Mouse (Mus musculus) layer of hippocampus, postnatal 36 days (tissue): Measurements from ENCODE around the gene Gm20708. TPM values are rescaled to one million over a fixed set of nuclear protein-coding genes. Genes with fewer than 3 reads are reported as not detected.
A peak's percentile ranks its signal among the peaks of the same experiment; 100 is the strongest.

ENCODE experiments used
- DNase-seq, 2 experiments: peaks; one replicate each; pipeline ENCODE4 v3.0.0; 2022
- total RNA-seq, 2 experiments: library from RNA; stranded (reverse); gene quantifications; 2 replicates each; pipeline ENCODE4 v1.2.3; 2021

The Gm20708 gene
- total RNA-seq, result 1 to 10 TPM; 1.5 to 1.7 TPM

DNA sequence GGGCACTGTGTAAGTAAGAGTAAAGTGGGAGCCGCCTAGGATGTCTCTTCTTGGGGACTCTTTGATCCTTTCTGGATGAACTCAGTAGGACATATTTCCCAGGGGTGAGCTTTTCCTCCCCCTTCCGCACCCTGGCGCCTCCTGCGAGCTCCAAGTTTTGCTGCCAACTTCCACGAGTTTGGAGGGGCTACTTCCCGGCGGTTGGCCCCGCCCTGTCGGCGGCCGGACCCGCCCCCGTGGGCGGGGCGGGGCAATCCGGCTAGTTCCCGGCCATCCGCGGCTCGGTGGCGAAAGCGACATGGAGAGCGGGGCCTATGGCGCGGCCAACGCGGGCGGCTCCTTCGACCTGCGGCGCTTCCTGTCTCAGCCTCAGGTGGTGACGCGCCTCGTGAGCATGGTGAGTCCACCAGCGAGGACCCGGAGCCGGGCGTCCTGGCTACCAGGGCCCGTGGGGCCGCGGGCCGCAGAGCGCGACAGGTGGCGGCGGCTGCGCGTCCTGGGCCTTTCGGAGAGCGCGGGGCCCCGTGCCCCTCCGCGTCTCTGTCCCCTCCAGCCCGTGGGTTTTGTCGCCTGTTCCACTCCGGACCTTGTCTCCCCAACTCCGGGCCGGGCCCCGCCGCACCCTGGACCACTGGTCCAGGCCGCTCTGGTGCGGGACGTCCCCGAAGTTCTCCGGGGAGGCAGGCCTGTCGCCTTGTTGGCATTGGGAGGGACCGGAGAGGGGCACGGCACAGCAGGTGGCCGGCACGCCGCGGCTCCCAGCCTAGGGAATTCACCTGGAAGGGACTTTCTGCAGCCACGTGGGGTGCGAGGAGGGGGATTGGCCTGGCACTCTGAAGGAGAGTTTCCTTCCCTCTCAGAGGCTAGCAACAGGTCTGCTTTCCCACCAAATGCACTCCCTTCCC lies at the start of gene Gm20708, which contains the start of gene Syngr2:
TSS of gene Gm20708 (plus strand) at position 262 of the 905 bp plus-strand sequence.
TSS of gene Syngr2 (plus strand) at position 262 of the 905 bp plus-strand sequence.
- peak; percentile 48 to 64 for DNase-seq

DNA sequence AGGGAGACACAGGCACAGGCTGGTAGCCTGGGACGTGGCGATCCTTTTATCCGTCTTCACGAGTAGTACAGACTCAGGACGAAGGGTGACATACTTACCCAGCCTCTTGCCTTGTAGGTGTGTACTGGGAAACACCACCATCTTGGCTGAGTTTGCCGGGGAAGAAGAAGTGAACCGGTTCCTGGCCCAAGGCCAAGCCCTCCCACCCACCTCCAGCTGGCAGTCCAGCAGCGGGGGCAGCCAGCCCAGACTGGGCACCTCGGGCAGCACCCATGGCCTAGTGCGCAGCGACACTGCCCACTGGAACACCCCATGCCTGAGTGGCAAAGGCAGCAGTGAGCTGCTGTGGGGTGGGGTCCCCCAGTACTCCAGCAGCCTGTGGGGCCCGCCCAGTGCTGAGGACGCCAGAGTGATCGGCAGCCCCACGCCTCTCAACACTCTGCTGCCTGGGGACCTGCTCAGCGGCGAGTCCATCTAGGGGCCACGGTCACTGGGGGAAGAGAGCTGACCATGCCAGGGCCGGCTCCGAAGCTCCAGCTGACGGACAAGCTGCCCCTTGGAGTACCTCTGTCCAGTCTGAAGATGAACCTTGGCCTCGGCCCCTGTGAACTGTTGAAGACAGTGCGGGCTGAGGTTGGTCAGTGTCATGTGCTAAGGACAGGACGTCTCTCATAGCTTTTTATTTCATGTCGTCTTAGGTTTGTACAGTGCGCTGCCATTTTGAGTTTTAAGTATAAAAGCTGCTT lies 48.9 kb upstream of the Gm20708 start:
- DNase-seq, result no peak

DNA sequence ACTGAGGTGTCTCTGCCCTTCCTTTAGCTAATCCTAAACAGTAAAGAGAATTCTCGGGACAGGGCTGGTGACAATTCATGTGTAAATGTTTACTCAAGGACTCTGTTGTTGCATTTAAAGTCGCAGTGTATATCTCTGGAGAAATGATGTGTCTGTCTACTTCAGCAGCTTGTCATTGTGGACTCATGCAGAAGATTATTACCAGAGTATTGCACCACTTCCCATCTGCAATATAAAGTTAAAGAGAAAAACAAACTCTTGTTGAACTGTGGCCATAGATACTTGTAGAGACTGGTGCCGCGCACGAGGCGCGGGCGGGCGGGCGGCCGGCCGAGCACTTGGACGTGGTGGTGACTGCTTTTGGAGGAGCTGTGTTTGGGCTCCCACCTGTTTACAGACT lies 47.7 kb upstream of the Gm20708 start:
- no peak for DNase-seq

DNA sequence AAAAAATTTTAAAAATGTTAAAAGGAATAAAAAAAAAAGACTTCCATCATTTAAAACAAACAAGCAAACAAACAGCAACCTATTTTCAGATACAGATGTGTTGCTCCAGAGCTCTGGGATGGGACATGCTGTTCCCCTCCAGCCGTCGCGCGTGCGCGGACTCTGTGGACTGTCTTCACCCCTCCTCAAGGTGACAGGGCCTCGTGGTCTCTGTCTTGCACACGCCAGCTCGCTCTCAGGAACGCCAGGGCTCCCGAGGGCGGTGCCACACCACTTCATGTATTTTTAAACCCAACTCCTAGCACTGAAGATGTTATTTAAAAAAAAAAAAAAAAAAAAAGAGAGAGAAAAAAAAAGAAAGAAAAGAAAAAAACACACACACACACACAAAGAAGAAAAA lies 47.2 kb upstream of the Gm20708 start:
- no peak for DNase-seq

DNA sequence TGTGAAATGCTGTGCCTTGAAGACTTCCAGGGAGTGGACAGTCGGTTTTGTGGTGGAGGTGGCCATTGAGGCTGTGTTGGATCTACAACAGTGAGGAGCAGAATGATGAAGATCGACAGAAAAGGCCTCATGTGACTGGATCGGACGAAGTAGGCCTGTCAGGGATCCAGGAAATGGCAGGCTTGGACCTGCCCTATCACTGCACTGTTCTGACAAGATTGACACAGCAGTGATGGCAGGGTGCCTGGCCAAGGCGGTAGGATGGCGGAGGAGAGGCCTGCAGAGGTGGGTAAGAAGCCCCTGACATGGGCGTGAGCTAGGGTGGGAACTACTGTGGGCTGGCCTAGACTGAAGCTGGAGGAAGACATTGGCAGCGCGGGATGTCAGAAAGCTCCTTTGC lies 45.1 kb upstream of the Gm20708 start:
- no peak for DNase-seq

DNA sequence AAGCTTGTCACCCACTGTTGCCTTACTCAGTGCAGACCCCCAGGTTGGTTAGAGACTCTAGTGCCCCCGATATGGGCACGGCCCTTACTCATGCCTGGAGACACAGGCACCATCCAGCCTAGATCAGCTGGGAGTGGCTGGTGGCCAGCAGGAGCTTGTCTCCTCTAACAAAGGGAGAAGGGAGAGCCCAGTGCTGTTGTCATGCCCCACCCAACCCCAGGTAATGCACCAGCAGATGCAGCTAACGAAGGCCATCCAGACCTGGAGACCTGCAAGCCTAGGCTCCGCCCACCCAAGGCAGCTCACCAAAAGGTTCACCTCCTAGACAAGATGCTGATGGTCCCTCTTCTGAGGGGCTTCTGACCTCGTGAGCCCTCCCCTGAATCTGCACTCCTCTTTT lies 44.1 kb upstream of the Gm20708 start:
- DNase-seq, result no peak

DNA sequence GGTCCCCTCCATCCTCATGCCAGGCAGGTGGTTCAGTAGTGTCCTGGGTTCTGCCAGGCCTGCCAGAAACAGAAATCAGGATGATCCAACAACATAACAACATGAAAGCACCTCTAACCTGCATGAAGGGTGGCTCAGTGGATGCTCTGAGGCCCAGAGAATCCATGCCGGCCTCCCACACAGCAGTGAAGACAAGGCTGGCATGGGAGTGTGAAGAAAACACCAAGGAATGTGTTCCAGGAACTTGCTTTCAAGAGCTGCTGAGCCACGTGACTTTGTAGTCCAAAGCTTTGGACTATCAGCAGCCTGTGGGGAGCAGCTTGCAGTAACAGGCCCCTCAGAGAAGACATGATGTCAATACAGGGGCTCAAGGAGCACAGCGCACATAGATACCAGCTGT lies 43.2 kb upstream of the Gm20708 start:
- no peak for DNase-seq

DNA sequence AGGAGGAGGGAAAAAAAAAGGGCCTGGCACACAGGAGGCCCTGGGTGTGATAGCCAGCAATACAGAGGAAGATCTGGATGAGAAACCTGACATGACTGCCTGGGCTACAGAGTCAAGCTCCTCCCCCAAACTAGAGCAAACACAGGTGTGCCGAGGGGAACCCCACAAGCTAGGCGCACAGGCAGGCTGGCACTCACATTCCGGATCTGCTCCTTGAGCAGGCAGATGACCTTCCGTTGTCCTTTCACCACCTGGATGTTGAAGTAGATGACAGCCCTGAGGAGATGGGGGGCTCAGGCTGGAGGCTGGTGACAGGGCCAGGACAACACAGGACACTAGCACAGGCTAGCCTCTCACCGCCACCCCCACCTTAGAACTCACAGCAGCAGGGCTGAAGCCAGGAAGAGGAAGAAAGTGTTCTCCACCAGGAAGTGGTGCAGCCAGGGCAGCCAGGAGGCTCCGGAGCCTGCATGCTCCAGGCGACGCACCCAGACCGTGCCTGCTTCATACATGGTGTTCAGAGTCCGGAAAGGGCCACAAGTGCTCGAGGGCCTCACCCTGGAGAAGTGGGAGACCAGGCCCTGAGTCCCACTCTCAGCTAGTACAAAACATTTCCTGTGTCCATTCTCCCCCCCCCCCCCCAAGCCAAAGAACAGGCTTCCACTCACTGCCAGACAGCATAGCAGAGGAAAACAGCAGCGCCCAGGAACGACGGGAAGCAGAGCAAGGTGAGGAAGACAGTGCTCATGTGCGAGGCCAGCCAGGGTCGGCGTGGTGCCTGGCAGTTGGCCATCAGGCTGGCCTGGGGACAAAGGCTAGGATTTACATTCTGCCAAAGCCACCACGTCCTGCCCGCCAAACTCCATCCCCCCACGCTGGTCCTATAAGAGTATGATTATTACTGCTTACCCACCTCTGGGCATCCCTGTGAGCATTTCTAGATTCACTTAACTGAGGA lies 40.5 kb upstream of the Gm20708 start:
- DNase-seq, result no peak

DNA sequence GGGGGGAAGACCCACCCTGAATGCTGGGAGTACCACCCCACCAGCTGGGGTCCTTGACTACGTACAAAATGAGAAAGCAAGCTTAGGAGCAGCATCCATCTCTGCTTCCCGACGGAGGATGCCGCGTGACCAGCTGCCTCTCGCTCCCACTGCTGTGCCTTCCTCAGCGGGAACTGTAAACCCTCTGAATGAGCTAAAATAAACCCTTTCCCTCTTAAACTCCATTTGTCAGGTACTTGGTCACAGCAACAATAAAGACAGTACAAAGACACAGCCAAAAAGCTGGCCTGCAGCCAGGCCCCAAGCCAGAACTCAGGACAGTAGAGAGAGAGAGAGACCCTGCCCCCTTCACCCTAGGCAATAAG lies 39.8 kb upstream of the Gm20708 start:
- DNase-seq, result no peak

DNA sequence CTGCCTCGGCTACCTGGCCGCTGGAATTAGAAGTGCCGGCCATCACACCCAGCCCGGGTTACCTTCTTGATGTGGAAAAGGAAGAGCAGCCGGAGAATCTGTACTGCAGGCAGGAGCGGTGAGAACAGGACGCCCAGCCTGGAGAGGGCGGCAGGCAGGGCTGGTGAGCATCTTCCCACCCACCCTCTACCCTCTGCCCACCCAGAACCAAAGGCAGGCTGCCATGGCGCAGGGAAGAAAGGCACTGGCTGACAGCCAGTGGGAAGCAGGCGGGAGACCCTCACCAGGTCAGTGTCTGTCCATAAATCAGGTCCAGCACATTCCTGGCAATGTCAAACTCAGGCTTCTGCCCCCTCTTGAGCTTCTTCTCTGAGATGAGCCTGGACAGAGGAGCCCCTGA lies 39.1 kb upstream of the Gm20708 start:
- DNase-seq, result no peak

DNA sequence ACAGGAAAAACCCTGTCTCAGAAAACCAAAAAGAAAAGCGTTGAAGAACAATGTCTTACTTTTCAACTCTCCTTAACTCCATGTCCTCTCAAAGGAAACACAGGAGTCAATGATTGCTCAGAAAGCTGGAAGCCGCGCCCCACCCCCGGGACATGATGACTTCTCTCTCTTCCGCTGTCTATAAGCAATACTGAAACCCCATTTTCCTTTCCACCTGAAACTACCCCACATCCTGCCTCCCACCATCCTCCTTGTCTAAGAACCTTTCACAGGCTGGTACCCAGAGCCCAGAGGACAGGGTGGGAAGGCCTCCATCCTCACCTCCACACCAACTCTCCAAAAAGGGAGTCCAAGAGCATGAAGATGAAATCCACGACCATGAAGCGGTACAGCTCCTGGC lies 37.1 kb upstream of the Gm20708 start:
- no peak for DNase-seq

DNA sequence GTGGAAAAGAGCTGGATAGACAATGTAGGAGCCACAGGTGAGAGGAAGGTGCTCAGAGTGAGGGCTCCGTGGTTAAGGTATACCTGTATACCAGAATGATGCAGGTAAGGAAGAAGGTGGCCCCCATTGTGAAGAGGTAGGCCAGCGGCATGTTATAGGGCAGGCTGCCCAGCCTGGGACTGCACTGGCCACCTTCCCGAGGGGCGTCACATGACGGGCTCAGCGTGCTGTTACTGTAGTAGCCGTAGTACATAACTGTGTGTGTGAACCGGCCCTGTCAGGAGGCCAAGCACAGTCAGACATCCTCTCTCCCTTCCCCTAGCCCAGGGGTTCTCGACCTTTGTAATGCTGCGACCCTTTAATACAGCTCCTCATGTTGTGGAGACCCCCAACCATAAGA lies 34.5 kb upstream of the Gm20708 start:
- no peak for DNase-seq

DNA sequence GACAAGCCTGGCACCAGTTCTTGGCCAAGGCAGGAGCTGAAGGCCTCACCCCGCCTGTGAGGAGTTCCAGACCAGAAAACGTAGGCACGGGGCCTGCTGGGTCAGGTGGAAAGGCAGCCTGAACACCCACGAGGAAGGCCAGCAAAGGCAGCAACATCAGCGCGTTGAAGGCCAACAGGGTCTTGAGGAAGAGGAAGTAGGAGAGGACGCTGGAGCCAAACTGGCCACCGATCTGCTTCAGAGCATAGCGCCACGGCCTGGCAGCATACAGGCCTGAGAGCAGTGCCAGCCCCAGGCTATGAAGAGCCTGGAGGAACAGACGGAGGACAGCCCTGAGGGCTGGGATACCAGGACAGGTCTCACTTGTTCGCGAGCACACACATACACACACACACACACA lies 33.9 kb upstream of the Gm20708 start:
- no peak for DNase-seq

DNA sequence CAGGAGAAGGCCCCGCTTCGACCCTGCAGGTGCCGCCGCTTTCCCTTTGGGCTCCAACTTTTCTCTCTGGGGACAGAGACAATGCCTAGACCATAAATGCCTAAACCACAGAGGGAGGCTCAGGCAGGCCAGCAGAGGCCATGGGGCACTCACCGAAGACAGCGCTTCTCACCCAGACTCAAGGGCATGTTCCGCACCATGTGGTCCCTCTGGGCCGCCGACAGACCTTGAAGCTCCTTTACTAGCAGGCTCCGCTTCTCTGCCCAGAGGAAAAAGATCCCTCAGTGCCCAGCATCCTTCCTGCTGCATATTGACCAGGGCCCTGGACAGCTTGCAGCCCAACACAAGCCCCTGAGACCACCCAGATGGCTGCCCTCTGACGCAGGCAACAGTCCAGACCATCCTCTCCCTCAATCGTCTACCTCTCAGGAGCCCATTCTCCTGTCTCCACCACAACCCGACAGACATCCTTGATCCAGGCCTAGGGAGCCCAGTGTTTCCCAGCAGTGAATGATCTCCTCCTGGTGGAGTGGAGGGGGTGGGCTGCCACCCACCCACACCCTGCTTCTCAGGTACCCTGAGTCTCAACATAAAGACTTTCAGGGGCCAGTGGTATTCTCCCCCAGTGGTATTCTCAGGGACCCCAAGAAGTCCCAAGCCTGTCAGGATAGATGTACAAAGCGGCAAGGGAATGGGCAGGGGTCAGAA lies 33.2 kb upstream of the Gm20708 start:
- no peak for DNase-seq

DNA sequence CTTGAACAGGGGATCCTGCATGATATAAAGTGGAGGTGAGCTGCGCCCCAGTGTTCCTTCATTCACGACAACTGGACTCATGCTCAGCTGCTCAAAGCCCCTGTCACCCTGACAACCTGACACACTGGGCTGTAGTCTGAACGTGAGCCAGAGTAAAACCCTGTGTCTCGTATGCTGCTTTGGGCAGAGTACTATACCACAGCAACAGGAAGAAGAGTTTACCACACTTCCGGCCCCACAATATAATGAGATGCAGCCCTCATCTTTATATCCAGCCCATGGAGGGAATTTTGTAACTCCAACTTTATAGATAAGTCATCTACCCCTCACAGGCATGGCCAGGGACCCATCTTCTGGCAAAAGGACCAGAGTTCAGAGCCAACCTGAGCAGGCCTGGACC lies 32.4 kb upstream of the Gm20708 start:
- DNase-seq, result no peak

DNA sequence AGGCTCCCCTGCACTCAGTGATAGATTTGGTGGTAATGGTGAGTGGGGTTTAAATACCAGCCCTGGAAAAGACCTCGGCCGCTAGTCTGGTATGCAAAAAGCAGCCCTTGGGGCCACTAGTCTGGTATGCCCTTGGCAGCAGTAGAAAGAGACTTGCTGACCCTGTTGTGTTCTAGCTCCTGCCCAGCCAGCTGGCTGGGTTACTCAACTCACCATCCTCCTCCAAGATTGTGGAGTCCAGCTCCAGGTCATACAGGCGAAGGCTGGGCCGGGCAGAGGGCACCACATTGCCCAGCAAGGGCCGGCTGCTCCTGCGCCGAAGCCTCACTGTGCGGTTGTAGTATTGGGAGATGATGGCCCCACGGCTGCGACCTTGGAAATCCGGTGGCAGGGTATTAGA lies 31.4 kb upstream of the Gm20708 start:
- no peak for DNase-seq

DNA sequence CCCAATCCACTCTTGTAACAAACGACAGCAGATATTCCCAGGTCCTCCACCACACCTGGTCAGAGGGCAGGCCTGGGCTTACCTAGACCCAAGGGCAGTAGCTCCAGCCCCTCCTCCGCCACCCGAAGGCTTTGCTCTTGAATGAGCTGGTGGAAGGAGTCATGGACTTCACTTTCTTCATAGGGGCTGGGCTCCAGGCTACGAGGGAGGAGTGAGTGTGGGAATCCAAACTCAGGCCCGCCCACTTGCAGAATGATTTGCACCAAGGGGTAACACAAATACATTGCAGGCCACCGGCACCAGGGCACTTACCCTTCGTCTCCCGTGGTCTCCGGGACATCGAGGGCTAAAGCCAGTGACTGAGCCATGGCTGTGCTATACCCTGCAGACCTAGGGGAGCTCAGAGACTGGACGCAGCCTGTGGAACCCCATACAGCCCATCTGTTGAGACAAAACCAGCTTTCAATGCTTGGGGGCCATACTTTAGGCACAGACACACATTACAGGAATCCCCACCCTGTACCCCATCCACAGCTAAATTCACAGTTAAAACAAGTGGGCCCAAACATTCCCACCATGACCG lies 30.5 kb upstream of the Gm20708 start:
- no peak for DNase-seq

DNA sequence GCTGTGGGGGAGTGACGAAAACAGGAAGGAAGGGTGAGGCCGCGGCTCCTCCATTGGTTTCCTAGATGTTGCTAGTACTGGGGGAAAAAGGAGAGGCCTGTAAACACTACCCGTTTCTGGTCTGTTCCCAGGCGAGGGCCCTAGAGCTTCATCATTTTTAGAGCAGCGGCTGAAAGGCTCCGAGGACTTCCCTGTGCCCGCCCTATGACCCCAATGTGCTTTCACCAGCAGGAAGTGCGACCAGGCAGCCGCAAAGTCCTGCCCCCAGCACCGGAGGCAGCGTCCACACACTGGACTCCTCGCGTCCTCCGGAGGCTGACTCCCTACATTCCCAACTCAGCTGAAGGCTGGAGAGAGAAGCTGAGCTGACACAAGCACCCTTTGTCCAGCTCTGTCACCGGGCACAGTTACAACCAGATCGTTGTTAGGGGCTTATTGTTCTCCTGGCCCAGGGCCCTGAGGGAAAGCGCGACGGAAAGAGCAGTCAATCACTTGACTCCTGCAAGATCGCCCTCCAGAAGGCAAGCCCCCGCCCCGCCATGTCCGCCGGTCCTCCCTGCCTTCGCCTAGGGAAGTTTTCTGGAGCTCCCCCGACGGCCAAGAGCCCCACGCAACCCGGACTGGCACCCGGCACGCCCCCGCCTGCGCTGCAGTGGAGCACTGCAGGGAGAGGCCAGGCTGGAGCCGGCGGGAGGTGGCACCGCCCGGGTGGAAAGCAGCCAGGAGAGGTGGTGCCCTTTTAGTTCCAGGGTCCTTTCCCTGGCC lies 29.9 kb upstream of the Gm20708 start:
- peak in 1 of 2 experiments; percentile 50 for DNase-seq

DNA sequence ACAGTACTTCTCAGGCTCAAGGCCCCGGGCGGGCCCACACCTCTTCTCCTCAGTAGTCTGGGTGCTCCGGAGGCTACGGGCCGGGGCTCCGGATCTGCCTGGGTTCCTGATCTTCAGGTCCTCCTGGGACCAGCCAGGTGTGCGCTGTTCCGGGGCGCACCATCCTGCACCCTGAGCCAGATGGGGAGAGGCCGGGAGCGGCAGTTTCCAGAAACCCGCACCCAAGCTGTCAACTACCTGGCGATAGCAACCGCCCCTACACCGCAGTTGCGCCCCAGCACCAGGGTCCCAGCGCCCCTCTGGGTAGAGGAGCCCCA lies 29.3 kb upstream of the Gm20708 start:
- no peak for DNase-seq

DNA sequence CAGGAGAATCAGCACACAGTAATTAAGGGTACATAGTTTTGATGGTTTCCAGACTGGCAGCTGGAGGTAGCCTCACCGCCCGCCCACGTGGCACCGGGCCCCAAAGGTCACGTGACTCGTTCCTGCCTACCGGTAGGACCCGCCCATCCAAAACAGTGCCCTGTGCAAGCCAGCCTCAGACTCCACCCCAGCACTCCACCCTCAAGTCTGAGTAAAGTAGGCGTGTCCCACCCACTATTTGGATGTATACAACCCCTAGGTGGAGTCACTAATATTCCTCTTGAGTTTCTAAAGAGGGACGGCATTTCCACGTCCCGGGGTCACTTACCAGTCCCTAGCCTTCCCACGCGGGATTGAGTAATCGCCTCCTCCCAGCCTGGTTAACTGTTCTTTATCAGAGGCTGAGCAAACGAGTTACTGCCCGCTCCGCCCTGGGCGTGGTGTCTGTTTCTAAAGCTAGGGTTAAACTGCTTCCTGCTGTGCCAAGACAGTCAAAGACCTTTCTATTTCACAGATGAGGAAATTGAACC lies 28.8 kb upstream of the Gm20708 start:
- no peak for DNase-seq
